Mouse (Mus musculus) megakaryocyte-erythroid progenitor cell, adult 5-6 weeks (primary cell): ENCODE measurements around the gene Rusc2. TPM values are rescaled to one million over a fixed set of nuclear protein-coding genes. Genes with fewer than 3 reads are reported as not detected.
A peak's percentile ranks its signal among the peaks of the same experiment; 100 is the strongest.

Experiments used
- ATAC-seq: replicated peaks from 2 replicates; pipeline ENCODE4 v1.8.0; 2016; ENCODE audit warnings: mild to moderate bottlenecking, inconsistent platforms; ENCODE audit not compliant: severe bottlenecking, poor library complexity, low FRiP score, low TSS enrichment
- total RNA-seq, 2 experiments: library from RNA; stranded (forward) in 1 of 2; stranded (reverse) in 1 of 2; fragments of 200-1000, 215-1000 nt in 1 of 2; fragments of >200 nt in 1 of 2; fragmentation: Nextera tagmentation in 1 of 2; gene quantifications; 2 replicates each; pipeline ENCODE4 v1.2.3; 2014 to 2017

The Rusc2 gene
- total RNA-seq (2014; fragmentation: Nextera tagmentation) (1.8 and 7.6 TPM in 2 replicates), total RNA-seq (2017) (0.19 and 1.5 TPM in 2 replicates)

GRCm38 (mm10) chr4:43381408-43382154, at the start of gene Rusc2:
Rusc2 (plus strand) TSS chr4:43381979.
- ATAC-seq: peak; percentile 58

- no peak for ATAC-seq
Observed at GRCm38 (mm10) chr4:43334771-43335170, 47.0 kb upstream of the Rusc2 start.

GRCm38 (mm10) chr4:43336176-43336575, 45.6 kb upstream of the Rusc2 start:
- no peak for ATAC-seq

GRCm38 (mm10) chr4:43340096-43340804, 41.5 kb upstream of the Rusc2 start:
- no peak for ATAC-seq

GRCm38 (mm10) chr4:43341276-43341891, 40.4 kb upstream of the Rusc2 start:
- ATAC-seq: no peak

GRCm38 (mm10) chr4:43342443-43342842, 39.3 kb upstream of the Rusc2 start:
- ATAC-seq: no peak

- no peak for ATAC-seq
Observed at GRCm38 (mm10) chr4:43344932-43345331, 36.8 kb upstream of the Rusc2 start.

- ATAC-seq: no peak
Observed at GRCm38 (mm10) chr4:43349206-43349605, 32.6 kb upstream of the Rusc2 start.

GRCm38 (mm10) chr4:43350038-43350560, 31.7 kb upstream of the Rusc2 start:
- ATAC-seq: no peak

GRCm38 (mm10) chr4:43353662-43354061, 28.1 kb upstream of the Rusc2 start:
- ATAC-seq: no peak

- ATAC-seq: peak; percentile 60
Observed at GRCm38 (mm10) chr4:43364914-43365560, 16.7 kb upstream of the Rusc2 start.

- no peak for ATAC-seq
Observed at GRCm38 (mm10) chr4:43367295-43367694, 14.5 kb upstream of the Rusc2 start.

- 0 out of 2 replicates have a peak, but pooled peaks have one; percentile 31 for ATAC-seq
Observed at GRCm38 (mm10) chr4:43367787-43368186, 14.0 kb upstream of the Rusc2 start.

- ATAC-seq: no peak
Observed at GRCm38 (mm10) chr4:43371406-43371805, 10.4 kb upstream of the Rusc2 start.

- ATAC-seq: no peak
Observed at GRCm38 (mm10) chr4:43372155-43372554, 9.6 kb upstream of the Rusc2 start.

GRCm38 (mm10) chr4:43374266-43374665, 7.5 kb upstream of the Rusc2 start:
- no peak for ATAC-seq

- no peak for ATAC-seq
Observed at GRCm38 (mm10) chr4:43379601-43380000, 2.2 kb upstream of the Rusc2 start.

GRCm38 (mm10) chr4:43380951-43381350, 828 bp upstream of the Rusc2 start:
- ATAC-seq: no peak

GRCm38 (mm10) chr4:43382155-43383020, 609 bp downstream of the Rusc2 start:
- no peak for ATAC-seq
